Mouse (Mus musculus) olfactory bulb, adult 2 months (tissue): Measurements from ENCODE around the gene Clp1. TPM values are rescaled to one million over a fixed set of nuclear protein-coding genes. Genes with fewer than 3 reads are reported as not detected.
"Not testable (repeated sequence)": the region's sequence is repeated elsewhere in the genome, so short reads cannot be mapped to it uniquely, and the experiment has no call there.

ENCODE experiments used
- H3K27ac ChIP-seq: fragments of 200-500 bp; 2 replicates; pipeline ENCODE4 v1.5.1; 2012; ENCODE audit warnings: low read depth, low read length; ENCODE audit not compliant: insufficient read depth
- H3K4me1 ChIP-seq: fragments of 200-500 bp; 2 replicates; pipeline ENCODE4 v1.6.1; 2012; ENCODE audit warnings: low read length; ENCODE audit not compliant: control insufficient read depth, insufficient read depth
- H3K4me3 ChIP-seq: fragments of 200-500 bp; 2 replicates; pipeline ENCODE4 v1.5.1; 2012; ENCODE audit warnings: mild to moderate bottlenecking, low read depth, low read length, moderate library complexity; ENCODE audit not compliant: insufficient read depth
- CTCF ChIP-seq: fragments of 200-500 bp; IDR thresholded peaks from 2 replicates; pipeline ENCODE4 v1.5.1; 2012; ENCODE audit warnings: low read depth, mild to moderate bottlenecking, low read length, moderate library complexity; ENCODE audit not compliant: insufficient read depth
- POLR2A ChIP-seq: fragments of 200-500 bp; IDR thresholded peaks from 2 replicates; pipeline ENCODE4 v1.6.1; 2012; ENCODE audit warnings: mild to moderate bottlenecking, low read depth, low read length, moderate library complexity; ENCODE audit not compliant: insufficient read depth
- WGBS: fragments of 180-500 bp; shearing (Covaris S2); methylation state at CpG from one replicate; pipeline ENCODE4 v1.1.7; 2018; 5-methylcytosine and 5-hydroxymethylcytosine counted together
- polyA plus RNA-seq: library from polyadenylated mRNA; stranded (reverse); fragments of >200 nt; gene quantifications from 2 replicates; pipeline ENCODE4 v1.2.4, GENCODE M21; 2012; ENCODE audit warnings: low replicate concordance; ENCODE audit not compliant: missing spikeins, insufficient read depth, insufficient read length

Clp1 gene
- polyA plus RNA-seq, 1 experiment: not detected

- TF ChIP-seq POLR2A (no peak), CTCF (no peak)
- 4% methylated on average over 2 of the region's 2 CpGs for WGBS
- Histone ChIP-seq H3K4me1 (peaks cover 28% of the 10 kb centered on the region), H3K4me3 (peak overlapping the region; percentile 58), H3K27ac (peak overlapping the region; percentile 39; the same call in 1 of the 2 replicates)
Measured at GRCm38 (mm10) chr2:84734919-84735318, 7.8 kb upstream of the Clp1 start.

- 3% methylated on average over 11 of the region's 11 CpGs for WGBS
- peaks cover 28% of the 10 kb centered on the region for H3K4me1 ChIP-seq
- peak overlapping the region; percentile 58 for H3K4me3 ChIP-seq
- H3K27ac ChIP-seq: peak overlapping the region; percentile 88
- TF ChIP-seq POLR2A (no peak), CTCF (peak; percentile 15; the same call in 1 of the 2 replicates)
Measured at GRCm38 (mm10) chr2:84734351-84734864, 7.3 kb upstream of the Clp1 start.

- under 1% methylated on average over 8 of the region's 8 CpGs for WGBS
- Histone ChIP-seq H3K4me1 (peaks cover 28% of the 10 kb centered on the region), H3K27ac (peak within 1 kb of the TSS; percentile 88), H3K4me3 (peak within 1 kb of the TSS; percentile 58)
- TF ChIP-seq CTCF (no peak), POLR2A (peak; percentile 85)
Measured at GRCm38 (mm10) chr2:84733579-84734300, 6.6 kb upstream of the Clp1 start, which contains the start of gene Ypel4. Gene Ypel4 (plus strand): TSS chr2:84734058.

GRCm38 (mm10) chr2:84732394-84732793 is 5.2 kb upstream of the Clp1 start:
- TF ChIP-seq CTCF: no peak
- no peak for TF ChIP-seq POLR2A
- H3K4me3 ChIP-seq: no peak overlapping the region
- H3K27ac ChIP-seq: no peak overlapping the region
- H3K4me1 ChIP-seq: peaks cover 21% of the 10 kb centered on the region
- 88% methylated on average over 1 of the region's 1 CpGs for WGBS

GRCm38 (mm10) chr2:84731206-84731605 is 4.1 kb upstream of the Clp1 start:
- Histone ChIP-seq H3K4me3 (no peak overlapping the region), H3K4me1 (peaks cover 11% of the 10 kb centered on the region), H3K27ac (no peak overlapping the region)
- TF ChIP-seq POLR2A: no peak
- no peak for TF ChIP-seq CTCF
- WGBS: 82% methylated on average over 3 of the region's 3 CpGs

GRCm38 (mm10) chr2:84728191-84728590 is 1.0 kb upstream of the Clp1 start:
- H3K4me3 ChIP-seq, H3K4me1 ChIP-seq, H3K27ac ChIP-seq: not testable (repeated sequence)
- 83% methylated on average over 5 of the region's 5 CpGs for WGBS

GRCm38 (mm10) chr2:84726716-84727115 is 434 bp downstream of the Clp1 start:
- no peak overlapping the region for H3K27ac ChIP-seq
- TF ChIP-seq POLR2A (no peak), CTCF (no peak)
- peak overlapping the region; percentile 61 for H3K4me3 ChIP-seq
- WGBS: 2% methylated on average over 9 of the region's 9 CpGs
- peaks cover 9% of the 10 kb centered on the region for H3K4me1 ChIP-seq

GRCm38 (mm10) chr2:84725770-84726169 is 1.4 kb downstream of the Clp1 start:
- WGBS: 86% methylated on average over 10 of the region's 10 CpGs
- no peak for TF ChIP-seq CTCF
- no peak for TF ChIP-seq POLR2A
- no peak overlapping the region for H3K4me3 ChIP-seq

GRCm38 (mm10) chr2:84723856-84724255 is 3.3 kb downstream of the Clp1 start:
- Histone ChIP-seq H3K27ac (no peak overlapping the region), H3K4me1 (peaks cover 9% of the 10 kb centered on the region), H3K4me3 (no peak overlapping the region)
- 95% methylated on average over 14 of the region's 14 CpGs for WGBS
- no peak for TF ChIP-seq POLR2A
- TF ChIP-seq CTCF: no peak

More at GRCm38 (mm10) chr2:84725770-84726169, 1.4 kb downstream of the Clp1 start:
- no peak overlapping the region for H3K27ac ChIP-seq
- peaks cover 9% of the 10 kb centered on the region for H3K4me1 ChIP-seq
